Mouse (Mus musculus) monocyte, adult 59 days (primary cell): ENCODE measurements around the gene Nmbr. TPM values are rescaled to one million over a fixed set of nuclear protein-coding genes. Genes with fewer than 3 reads are reported as not detected.

Source experiments
- total RNA-seq, 2 experiments: library from RNA; stranded (reverse); gene quantifications; one replicate each; pipeline ENCODE4 v1.2.4; 2023

The Nmbr gene
- not detected for total RNA-seq

GRCm38 (mm10) chr10:14705072-14706066 is at the start of gene Nmbr, which contains the start of gene Vta1:
Gene Nmbr, plus strand, starts transcription at chr10:14705591.
Gene Vta1, minus strand, starts transcription at chr10:14705560.

GRCm38 (mm10) chr10:14718114-14718513 is 12.7 kb downstream of the Nmbr start, which contains the start of gene Gje1:
Gene Gje1, minus strand, starts transcription at chr10:14718214.

Other genes starting within 250 kb of the Nmbr start
- gene Adgrg6, start 159.9 kb upstream of the Nmbr start, total RNA-seq = 1 to 10 TPM; 6.8 to 9.0 TPM
- 10 to 100 TPM; 45.7 to 65.4 TPM for gene Vta1, start within 50 bp of the Nmbr start, total RNA-seq
- not detected for gene Gje1, start 12.6 kb downstream of the Nmbr start, total RNA-seq